Mouse (Mus musculus) thymus, postnatal 0 days (tissue): ENCODE measurements around the gene Tesmin. TPM values are rescaled to one million over a fixed set of nuclear protein-coding genes. Genes with fewer than 3 reads are reported as not detected.

Experiments used
- DNase-seq: peaks from one replicate; pipeline ENCODE4 v3.0.0-alpha.2; 2015; ENCODE audit warnings: low spot score
- polyA plus RNA-seq: library from polyadenylated mRNA; unstranded; fragments of >200 nt; fragmentation: Nextera tagmentation; extraction: Ambion mirVana; gene quantifications from 2 replicates; pipeline ENCODE4 v1.2.1, GENCODE M21; 2015

Tesmin gene
- polyA plus RNA-seq, result 1.5 and 1.6 TPM in 2 replicates

DNA sequence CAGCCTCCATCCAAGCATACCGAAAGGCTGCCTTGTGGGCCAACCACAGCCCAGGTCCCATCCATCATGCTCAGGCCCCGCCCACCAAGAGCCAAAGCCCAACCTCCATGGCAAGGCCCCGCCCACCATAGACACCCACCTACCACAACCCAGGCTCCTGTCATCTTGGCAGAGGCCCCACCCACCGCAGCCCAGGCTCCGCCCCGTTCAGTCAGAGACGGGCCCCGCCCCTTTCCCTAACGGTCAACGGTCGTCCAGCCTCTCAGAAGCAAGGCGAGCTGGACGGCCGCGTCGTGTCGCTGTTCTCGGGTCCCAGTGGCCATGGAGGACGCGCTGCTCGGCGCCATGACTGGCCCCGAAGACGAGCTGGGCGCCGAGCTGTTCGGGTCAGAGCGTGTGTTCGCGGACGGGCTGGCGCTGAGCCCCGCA lies at the start of gene Tesmin:
Gene Tesmin, plus strand, starts transcription at position 229 of the 429 bp plus-strand sequence.
- peak; percentile 84 for DNase-seq

DNA sequence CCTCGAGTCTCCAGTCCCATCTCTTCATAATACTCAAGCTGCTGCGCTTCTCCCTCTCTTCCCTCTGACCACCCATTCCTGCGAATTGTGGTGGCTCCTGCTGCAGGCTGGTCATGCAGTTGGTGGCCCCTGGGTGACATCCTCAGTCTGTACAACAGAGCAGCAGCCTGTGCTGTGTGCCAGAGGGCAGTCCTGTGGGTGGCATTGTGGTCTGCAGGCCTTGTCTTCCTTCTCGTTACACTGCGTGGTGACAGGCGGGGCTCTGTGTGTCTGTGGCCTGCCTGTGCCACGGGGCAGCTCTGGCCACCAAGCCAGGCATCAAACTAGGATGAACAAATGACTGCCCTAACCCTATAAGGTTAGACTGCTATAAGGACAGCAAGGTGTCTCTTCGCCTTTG lies 49.5 kb upstream of the Tesmin start:
- DNase-seq, result no peak

DNA sequence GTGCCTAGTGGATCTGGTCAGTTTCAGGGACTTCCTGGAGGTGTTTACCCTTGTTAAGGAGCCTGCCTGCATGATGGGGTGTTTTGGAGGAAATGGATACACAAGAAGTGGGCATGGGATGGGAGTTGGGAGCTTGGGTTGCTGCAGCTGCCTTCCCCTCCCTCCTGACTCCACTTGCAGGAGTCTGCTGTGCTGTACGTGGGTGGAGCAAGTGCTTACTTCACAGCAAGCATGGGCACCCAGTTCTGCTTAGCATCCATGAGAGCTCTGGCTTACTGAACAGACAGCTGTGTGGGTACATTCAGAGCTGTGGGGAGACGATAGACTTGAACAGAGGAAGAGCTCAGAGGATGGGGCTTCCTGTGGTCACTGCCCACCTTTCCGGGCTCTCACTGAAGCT lies 47.6 kb upstream of the Tesmin start:
- DNase-seq, result peak; percentile 62

DNA sequence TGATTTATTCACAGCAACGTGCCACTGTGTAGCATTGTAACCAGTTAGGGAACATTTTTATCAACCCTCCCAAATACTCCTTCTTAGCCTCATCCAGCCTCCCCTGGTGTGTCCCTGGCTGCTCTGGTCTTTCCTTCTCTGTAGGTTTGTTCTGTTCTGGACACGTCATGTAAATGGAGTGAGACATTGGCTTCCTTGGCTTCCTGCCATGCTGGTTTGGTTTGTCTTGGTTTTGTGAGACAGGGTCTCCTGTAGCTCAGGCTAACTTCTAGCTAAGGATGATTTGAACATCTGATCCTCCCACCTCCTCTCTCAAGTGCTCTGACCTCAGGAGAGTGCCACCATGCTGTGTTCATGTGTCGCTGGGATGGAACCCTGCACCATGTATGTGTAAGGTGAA lies 44.7 kb upstream of the Tesmin start:
- no peak for DNase-seq

DNA sequence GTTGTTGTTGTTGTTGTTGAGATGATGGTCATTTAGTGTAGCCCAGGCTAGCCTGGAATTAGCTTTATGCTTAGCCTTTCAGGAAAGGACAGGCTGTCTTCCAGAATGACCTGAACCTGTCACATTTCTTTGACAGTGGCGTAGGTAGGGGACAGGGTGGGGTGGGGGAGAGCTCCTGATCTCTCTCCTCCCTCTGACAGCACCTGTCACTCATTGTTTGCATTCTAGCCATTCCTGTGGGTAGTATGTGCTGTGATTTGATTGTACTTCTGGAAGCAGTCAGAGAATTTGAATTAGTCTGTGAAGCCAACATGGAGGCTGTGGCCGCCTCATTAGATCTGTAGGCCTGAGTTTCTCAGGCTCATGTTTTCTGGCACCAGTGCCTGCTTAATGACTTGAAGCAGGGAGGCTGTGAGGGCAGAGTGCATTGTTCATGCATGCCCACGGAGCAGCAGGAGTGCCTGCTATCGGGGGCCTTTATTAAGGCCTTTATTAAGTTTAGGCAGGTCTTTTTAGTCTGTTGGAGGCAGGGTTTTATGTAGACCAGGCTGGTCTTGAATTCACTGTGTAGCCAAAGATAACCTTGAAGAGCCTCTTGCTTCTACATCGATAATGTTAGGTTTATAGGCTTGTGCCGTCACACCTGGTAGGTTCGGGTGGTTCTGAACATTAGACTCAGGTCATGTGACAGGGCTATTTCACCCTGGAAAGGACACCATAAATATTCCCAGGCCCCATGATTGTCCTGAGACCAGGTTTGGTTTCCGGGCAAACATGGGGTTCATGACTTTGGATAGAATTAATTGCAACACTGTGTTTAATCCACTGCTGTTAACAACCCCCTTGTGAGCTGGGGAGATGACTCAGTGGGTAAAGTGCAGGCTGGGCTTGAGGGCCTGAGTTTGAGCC lies 43.8 kb upstream of the Tesmin start:
- DNase-seq, result no peak

DNA sequence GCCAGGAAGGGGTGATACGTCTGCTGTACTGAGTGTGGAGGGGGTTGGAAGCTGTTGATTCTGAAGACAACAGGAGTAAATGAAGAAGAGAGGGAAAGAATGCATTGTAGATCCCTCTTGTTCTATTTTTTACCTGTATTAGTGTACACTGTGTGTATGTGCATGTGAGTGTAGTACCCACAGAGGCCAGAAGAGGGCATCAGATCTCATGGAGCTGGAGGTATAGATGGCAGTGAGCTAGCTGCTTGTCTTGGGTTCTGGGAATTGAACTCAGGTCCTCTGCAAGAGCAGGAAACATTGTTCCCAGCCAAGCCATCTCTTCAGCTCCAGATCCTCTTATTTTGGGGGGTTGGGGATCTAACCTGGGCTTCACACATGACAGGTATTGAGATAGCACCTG lies 40.9 kb upstream of the Tesmin start:
- no peak for DNase-seq

DNA sequence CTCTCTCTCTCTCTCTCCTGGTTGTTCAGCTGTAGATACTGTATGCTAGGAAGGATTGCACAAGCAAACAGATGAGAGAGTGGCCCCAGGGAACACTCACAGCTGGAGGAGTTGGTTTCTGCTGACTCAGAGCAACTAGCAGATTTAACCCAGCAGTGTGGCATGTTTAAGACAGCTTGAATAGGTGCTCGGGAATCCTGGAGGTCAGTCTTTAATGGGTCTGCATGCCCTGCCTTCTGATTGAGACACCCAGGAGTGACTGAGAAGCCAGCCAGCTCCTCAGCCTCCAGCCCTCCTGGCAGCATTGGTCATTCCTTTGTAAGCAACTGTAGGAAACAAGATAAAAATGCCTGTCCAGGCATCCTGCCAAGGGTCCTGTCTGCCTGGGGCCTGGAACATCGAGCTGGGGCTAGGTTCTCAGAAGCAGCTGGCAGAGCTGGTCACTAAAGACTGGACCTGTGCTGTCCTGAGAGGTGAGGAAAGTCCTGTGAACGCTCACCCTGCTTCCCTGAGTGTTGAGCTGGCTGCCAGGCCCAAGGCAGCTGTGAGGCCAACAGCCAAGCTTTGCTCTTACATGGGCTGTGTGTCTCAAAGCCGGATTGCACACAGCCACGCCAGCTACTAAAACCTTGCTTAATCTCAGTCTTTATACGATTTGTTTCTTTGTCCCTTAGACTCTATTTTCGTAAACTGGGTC lies 35.1 kb upstream of the Tesmin start:
- DNase-seq, result no peak

DNA sequence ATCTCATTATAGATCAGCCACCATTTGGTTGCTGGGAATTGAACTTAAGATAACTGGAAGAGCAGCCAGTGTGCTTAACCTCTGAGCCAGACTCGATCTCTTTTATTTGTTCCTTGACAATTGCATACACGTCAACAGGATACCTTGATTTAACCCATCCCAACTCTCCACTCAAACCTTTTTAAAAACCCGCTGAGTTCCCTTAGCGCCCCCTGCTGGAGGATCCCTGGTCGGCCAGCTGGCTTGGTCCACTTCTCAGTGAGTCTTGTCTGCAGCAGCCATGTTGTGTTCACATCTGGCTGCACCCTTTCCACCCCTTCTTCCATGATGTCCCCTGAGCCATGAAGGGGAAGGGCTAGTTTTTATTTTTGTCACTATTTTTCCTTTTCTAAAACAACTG lies 33.6 kb upstream of the Tesmin start:
- DNase-seq, result no peak

DNA sequence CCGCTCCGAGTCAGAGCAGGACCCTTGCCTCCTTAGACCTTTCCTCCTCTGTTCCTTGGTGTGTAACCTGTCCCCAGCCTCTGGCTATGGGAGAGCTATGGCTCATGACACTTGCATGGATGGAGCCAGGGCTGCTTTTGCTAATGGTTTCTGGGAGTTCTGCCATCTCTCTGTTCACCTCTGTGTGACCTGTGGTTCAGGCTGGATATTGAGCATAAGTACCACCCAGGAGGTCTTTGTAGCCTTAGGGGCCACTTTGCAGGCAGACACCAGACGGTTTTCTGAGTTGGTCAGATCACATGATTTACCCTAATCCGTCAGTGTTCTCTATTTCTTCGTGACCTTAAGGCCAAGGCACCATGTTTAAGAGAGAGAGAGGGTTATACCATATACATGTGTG lies 32.1 kb upstream of the Tesmin start:
- no peak for DNase-seq

DNA sequence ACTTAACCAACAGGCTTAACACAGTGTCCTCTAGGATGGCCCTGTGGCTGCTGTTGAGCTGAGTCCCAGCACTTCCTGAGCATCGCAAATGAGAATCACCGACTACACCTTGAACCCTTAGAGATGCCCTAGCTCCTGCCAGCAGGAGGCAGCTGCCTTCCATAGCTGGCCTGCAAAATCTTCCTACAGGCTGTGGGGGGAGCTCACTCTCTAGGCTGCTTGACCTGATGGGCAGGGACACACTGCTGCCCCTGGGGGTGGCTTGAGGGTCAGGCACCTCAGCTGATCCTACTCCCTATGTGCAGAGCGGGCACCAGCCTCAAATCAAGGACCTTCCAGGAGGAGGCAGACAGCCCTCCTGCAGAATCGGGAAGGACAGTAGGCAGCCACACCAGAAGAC lies 31.0 kb upstream of the Tesmin start:
- no peak for DNase-seq

DNA sequence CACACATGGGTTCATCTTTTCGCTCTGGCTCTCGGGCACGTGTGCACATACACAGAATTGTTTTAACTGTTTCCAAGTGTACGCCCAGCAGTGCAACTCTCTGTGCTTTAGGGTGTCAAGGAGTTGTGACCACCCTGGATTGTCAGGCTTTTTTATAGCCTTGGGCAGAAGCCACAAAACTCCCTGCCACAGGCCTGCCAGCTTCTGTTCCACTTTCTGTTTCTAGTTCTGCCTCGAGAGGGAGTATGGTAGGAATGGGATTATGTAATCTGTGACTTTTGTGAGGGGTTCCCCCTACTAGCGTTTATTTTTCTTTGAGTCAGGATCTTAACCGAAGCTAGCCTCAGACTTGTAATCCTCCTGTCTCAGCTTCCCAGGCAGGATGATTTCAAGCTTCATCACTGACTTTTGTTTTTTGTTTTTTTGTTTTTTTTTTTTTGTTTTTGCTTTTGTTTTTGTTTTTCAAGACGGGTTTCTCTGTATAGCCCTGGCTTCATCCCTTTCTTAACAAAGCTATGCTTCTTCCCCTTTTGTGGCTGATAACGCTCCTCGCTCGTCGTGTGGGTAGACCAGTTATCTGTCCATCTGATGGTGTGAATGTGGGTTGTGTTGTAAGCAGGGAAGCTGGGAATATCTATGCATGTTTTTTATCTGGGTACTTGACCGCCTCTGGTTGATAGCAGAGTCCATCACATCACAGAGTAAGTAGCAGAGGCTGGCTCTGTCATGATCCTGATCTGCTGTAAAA lies 28.6 kb upstream of the Tesmin start:
- DNase-seq, result no peak

DNA sequence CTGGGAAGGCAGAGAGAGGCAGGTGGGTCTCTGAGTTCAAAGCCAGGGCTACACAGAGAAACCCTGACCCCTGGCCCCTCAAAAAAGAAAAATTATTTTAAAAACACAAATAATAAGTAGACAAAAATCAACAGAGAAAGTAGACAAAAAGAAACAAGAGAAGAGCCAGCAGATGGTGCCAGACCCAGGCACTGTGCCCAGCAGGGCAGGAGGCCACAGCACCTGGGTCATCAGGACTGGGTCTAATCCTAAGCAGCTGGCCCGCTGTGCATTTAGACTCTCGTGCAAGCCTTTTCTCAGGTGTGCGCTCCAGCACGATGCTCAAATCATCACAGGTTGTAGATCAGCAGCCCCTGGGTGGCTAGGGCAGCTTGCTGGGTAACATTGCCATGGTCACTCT lies 25.1 kb upstream of the Tesmin start:
- DNase-seq, result no peak

DNA sequence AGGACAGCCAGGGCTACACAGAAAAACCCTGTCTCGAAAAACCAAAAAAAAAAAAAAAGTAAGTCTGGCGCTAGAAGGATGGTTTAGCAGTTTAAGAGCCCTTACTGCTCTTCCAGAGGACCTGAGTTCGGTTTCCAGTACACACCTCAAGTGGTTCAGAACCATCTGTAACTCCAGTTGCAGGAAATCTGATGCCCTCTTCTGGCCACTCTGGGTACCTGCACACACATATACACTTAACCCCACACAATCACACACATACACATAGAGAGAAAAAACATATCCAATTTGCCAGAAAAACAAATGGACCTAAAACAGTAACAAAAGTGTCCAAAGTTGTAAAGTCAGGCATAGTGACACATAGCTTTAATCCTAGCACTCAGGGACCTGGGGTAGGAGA lies 23.6 kb upstream of the Tesmin start:
- no peak for DNase-seq

DNA sequence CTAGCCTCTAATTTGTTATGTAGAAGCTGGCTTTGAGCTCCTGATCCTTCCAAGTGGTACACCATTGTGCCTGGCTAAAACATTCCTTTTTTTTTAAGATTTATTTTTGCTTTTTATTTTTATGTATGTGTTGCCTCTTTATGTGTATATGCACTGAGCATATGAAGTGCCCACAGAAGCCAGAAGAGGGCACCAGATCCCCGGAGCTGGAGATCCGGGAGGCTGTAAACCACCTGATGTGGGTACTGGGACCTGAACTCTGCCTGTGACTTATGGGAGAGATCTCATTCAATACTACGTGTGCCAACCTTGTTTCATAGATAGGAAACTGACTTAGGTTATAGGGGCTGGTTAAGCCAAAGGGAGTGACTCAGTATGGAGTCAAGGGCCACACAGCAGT lies 20.4 kb upstream of the Tesmin start:
- no peak for DNase-seq

DNA sequence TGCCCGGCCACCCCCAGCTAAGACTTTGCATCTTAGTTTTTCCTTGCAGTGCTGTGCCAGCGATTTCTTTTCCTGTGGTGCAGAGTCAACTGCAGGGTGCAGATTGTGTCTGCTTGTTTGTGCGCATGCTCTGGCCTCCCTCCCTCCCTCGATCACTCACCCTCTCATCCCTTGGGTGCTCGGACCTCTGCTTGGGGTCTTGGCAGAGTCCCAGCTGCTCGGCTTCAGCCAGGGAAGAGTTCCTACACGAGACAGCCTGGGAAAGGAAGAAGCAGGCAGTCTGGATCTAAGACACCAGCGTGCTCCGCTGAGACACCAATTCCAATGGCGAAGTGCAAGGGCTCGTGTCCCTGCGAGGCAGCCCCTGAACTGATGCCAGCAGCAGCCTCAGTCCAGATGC lies 15.3 kb upstream of the Tesmin start:
- no peak for DNase-seq

DNA sequence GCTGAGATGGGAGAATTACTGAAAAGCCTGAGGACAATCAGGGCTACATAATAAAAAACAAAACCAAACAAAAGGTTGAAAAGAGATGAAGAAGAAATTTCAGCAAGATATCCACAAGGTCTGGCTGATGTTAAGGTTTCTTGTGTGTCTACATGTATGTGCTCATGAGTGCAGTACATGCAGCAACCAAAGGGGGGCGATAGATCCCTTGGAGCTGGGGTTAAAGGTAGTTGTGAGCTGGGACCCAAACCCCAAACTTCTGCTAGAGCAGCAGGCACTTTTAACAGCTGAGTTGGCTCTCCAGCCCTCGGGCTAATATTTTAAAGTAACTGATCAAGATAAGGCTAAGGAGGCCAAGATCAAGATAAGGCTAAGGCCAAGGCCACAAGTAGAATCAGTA lies 14.6 kb upstream of the Tesmin start:
- peak; percentile 22 for DNase-seq

DNA sequence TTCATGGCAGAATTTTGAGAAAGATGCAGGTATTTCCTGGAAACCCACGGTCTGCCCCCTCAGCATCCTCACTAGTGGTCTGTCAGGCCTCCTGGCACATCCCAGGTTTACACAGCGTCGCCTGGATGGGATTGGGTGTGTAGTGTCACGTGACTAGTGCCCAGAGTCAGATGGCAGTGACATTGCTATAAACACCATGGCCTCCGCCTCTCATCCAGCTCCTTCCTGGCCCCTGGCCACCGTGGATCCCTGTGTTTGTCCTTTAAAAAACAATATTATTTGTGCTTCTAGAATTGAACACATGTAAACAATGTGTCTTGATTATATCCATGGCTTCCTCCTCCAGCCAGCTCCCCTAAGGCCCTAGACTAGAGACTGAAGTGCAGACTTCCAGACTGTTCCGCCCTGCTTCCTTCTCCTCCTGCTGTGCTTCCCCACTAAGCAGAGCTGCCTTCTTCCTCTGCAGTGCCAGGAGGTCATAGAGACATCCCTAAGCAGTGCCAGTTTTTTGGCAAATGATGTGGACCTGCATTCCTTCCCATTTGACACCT lies 12.6 kb upstream of the Tesmin start:
- DNase-seq, result no peak

DNA sequence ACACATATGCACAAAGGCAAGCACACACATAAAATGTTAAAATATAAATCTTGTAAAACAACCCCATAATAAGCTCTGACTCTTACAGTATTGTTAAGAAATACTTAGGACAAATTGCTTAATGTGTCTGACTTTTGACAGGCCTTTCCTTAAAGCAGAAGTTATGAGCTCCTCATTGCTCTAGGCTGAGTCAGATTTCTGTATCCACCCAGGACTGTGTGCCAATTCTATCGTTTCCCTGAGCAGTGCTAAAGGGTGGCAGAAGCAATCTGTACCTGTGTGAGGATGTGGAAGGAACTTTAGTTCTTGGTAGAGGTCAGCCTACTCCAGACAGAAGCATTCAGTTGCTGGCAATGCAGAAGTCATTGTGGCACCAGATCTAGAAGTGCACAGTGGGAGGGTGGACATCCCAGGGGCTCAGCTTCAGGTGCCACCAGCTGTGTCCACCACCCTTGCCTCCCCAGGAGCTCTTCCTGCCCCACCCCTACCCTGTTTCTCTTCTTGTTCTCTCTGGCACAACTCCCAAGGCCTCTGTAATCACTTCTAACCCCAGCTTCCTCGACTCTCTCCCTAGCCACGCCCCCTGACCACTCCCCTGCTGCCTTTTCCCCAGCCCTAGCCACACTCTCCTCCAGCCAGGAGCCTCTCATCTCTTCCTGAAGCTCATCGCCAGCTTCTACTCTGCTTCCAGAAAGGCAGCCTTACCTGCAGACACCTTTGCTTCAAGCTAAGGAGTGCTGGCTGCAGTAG lies 11.5 kb upstream of the Tesmin start:
- no peak for DNase-seq

DNA sequence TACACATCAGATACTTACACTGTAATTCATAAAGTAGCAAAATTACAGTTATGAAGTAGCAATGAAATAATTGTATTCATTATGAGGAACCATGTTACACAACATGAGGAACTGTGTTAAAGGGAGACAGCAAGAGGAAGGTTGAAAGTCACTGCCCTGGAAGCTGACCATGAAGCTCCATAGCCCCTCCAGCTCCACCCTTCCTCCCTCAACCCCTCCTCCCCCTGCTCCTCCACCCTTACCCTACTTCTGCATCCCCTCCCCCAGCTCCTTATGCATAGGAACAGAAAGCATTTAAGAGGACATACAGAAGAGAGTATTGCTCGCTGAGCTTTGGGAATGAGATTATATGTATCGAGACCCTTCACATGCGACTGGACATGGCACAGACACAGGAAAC lies 10.0 kb upstream of the Tesmin start:
- no peak for DNase-seq

DNA sequence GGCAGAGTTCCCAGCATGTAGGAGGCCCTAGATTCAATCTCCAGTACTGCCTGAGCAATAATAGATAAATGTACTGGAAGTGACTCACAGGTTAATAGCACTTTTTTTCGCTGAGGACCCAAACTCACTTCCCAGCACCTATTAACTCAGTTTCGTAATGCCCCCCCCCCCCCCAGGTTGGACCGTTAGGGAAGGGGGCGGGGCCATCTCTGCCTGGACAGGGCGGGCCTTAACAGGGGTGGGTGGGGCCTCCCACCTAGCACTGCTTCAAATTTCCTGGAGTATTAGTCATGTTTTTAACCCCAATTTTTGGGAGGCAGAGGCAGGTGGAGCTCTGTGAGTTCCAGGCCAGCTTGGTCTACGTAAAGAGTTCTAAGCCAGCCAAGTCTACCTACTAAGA lies 596 bp upstream of the Tesmin start:
- DNase-seq, result no peak

DNA sequence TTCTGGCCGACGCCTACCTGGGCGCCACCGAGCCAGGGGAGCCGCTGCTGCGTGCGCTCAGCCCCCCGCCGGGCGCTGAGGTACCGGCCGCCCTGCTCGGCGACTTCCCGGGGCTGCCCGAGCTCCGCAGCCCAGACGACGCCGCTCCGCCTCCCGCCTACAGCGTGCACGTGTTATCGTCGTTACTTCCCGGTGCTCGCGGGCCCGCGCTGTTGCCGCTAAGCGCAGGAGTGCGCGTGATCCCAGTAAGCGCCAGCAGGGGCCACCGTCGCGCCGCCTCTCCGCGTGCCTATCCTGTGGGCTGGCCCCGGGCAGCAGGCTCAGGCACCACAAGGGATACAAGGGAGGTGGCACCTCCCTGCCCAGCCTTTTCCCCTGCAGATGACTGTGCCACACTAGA lies 432 bp downstream of the Tesmin start:
- DNase-seq, result peak; percentile 92
